Mouse (Mus musculus) cerebellum, adult 2 months (tissue): ENCODE measurements around the gene Slc15a5.

ENCODE experiments used
- CTCF ChIP-seq: fragments of 200-500 bp; IDR thresholded peaks from 2 replicates; pipeline ENCODE4 v1.5.1; 2011; ENCODE audit warnings: low read depth, mild to moderate bottlenecking, control low read depth, low read length, moderate library complexity, borderline replicate concordance; ENCODE audit not compliant: insufficient read depth
- POLR2A ChIP-seq: fragments of 200-500 bp; IDR thresholded peaks from 2 replicates; pipeline ENCODE4 v1.6.1; 2011; ENCODE audit warnings: low read length, control low read depth, borderline replicate concordance; ENCODE audit not compliant: insufficient read depth

- TF ChIP-seq CTCF (no peak), POLR2A (no peak)
These were observed 24.8 kb upstream of the Slc15a5 start for GRCm38 (mm10) chr6:138104559-138104958.
